In genomic region chr8:127317914-127318313, GRCm38 (mm10) we compare ENCODE assay signal across 22 mouse cellular contexts.
DNase-seq lines count a peak whose midpoint lies in the region; ATAC-seq and TF ChIP-seq lines count a peak whose summit lies in the region.
"Had no signal": no experiment of that assay in that cellular context is flagged by ENCODE, and none has a peak within 500 bp of the region (broad histone marks: within the 10 kb centered on the region; RNA-seq: fewer than 3 reads in every experiment).

No protein-coding gene starts in this region.

- no peak for DNase-seq in gastrocnemius, adult 2 months
- no peak for DNase-seq in gastrocnemius, postnatal 14 days
- peak; percentile 2 for DNase-seq in 416B (ENCODE audit: low read depth)
- no peak for DNase-seq in thymus, postnatal 4 days
- no peak for DNase-seq in layer of hippocampus, postnatal 14 days (ENCODE audit: low spot score in 2 of 2)
- no peak for DNase-seq in left cerebral cortex, adult 2 months (ENCODE audit: extremely low spot score in 1 of 2, low spot score in 2 of 2)
- DNase-seq: adrenal gland, postnatal 10 days; cerebellum, adult 18-20 months; cerebellum, adult 9-11 months; cerebellum, postnatal 36 days; gastrocnemius, postnatal 36 days; heart, postnatal 36 days; kidney, adult 11 months; kidney, adult 9 months had no signal

- intact Hi-C loops in gastrocnemius, adult 2 months (cut with DNase I) = no loop called here
- intact Hi-C loops in gastrocnemius, postnatal 14 days (cut with DNase I; ENCODE audit: low total_unique reads) = no loop called here
- intact Hi-C loops in left cerebral cortex, adult 2 months (cut with DNase I) = no loop called here

- H3K27ac ChIP-seq in gastrocnemius, adult 2 months = peak overlapping the region; percentile 63; the same call in 1 of the 2 replicates
- peak overlapping the region; percentile 46 for H3K27ac ChIP-seq in brown adipose tissue, adult 24 weeks (replicated peaks; ENCODE audit: low read depth, low read length)
- H3K27ac ChIP-seq in left cerebral cortex, adult 2 months = no peak overlapping the region
- H3K27ac ChIP-seq: embryonic facial prominence, embryonic 10.5 days; forebrain, embryonic 10.5 days; forebrain, embryonic 15.5 days; heart, embryonic 13.5 days; hindbrain, postnatal 0 days had no signal

- no peak for TF ChIP-seq CTCF in gastrocnemius, adult 2 months (IDR thresholded peaks at IDR 0.05)
- TF ChIP-seq CTCF in left cerebral cortex, adult 2 months (IDR thresholded peaks at IDR 0.05) = no peak

- peaks cover 8% of the 10 kb centered on the region for H3K4me1 ChIP-seq in brown adipose tissue, adult 24 weeks (ENCODE audit: control insufficient read depth, insufficient read depth, insufficient read length, low read length)
- H3K4me1 ChIP-seq: forebrain, embryonic 10.5 days had no signal

- H3K4me3 ChIP-seq in gastrocnemius, adult 2 months = no peak overlapping the region
- H3K4me3 ChIP-seq in brown adipose tissue, adult 24 weeks (ENCODE audit: insufficient read depth, low read depth, low read length) = no peak overlapping the region
- no peak overlapping the region for H3K4me3 ChIP-seq in left cerebral cortex, adult 2 months
- H3K4me3 ChIP-seq: embryonic facial prominence, embryonic 10.5 days; erythroblast, embryonic 14.5 days; forebrain, embryonic 10.5 days; forebrain, embryonic 15.5 days; heart, embryonic 13.5 days had no signal

- peak; percentile 37; the same call in 1 of the 2 replicates for ATAC-seq in megakaryocyte progenitor cell, adult 5-6 weeks (replicated peaks; ENCODE audit: poor library complexity)
- ATAC-seq: forebrain, embryonic 15.5 days; hindbrain, postnatal 0 days had no signal
